Mouse (Mus musculus): ENCODE results near the gene Gm20388. TPM values are rescaled to one million over a fixed set of nuclear protein-coding genes. Genes with fewer than 3 reads are reported as not detected.
"Not testable (repeated sequence)": the region's sequence is repeated elsewhere in the genome, so short reads cannot be mapped to it uniquely, and the experiment has no call there.

The Gm20388 gene
- polyA plus RNA-seq, 1 experiment from 2014 or later: 7.4 TPM

GRCm38 (mm10) chr8:123254099-123254885, 3343.7 kb downstream of the Gm20388 start, which contains the start of the genes Zfp276 and Vps9d1:
Zfp276 (plus strand) TSS chr8:123254195.
Vps9d1 (minus strand) TSS chr8:123254348.
- no peaks in the 10 kb centered on the region for H3K27me3 ChIP-seq (ENCODE audit: control insufficient read depth, insufficient read depth, low read length)
- peak within 1 kb of the TSS; percentile 86 for H3K27ac ChIP-seq (ENCODE audit: low read length)
- peak within 1 kb of the TSS; percentile 99 for H3K4me3 ChIP-seq (replicated peaks; ENCODE audit: low read length)
- H3K9me3 ChIP-seq (replicated peaks; ENCODE audit: control insufficient read depth, low read length): no peaks in the 10 kb centered on the region
- H3K9ac ChIP-seq (ENCODE audit: low read length): peak within 1 kb of the TSS; percentile 99
- peak; percentile 96 for ATAC-seq (ENCODE audit: insufficient read depth, low FRiP score)
- H3K4me2 ChIP-seq (ENCODE audit: low read depth, low read length): peak within 1 kb of the TSS; percentile 94
- H3K36me3 ChIP-seq (ENCODE audit: control insufficient read depth, insufficient read depth, low read length): peaks cover 13% of the 10 kb centered on the region
- peaks cover 20% of the 10 kb centered on the region for H3K4me1 ChIP-seq (ENCODE audit: control insufficient read depth, insufficient read depth, low read length)
- WGBS: under 1% methylated on average over 98 of the region's 99 CpGs

- ATAC-seq (ENCODE audit: insufficient read depth, low FRiP score): no peak
- no peaks in the 10 kb centered on the region for H3K9me3 ChIP-seq (replicated peaks; ENCODE audit: control insufficient read depth, low read length)
- peaks cover 18% of the 10 kb centered on the region for H3K36me3 ChIP-seq (ENCODE audit: control insufficient read depth, insufficient read depth, low read length)
- 69% methylated on average over 6 of the region's 6 CpGs for WGBS
- peaks cover 20% of the 10 kb centered on the region for H3K4me1 ChIP-seq (ENCODE audit: control insufficient read depth, insufficient read depth, low read length)
- peak overlapping the region; percentile 99 for H3K4me3 ChIP-seq (replicated peaks; ENCODE audit: low read length)
- no peak overlapping the region for H3K27ac ChIP-seq (ENCODE audit: low read length)
- peak overlapping the region; percentile 99 for H3K9ac ChIP-seq (ENCODE audit: low read length)
- H3K4me2 ChIP-seq (ENCODE audit: low read depth, low read length): peak overlapping the region; percentile 94
- H3K27me3 ChIP-seq (ENCODE audit: control insufficient read depth, insufficient read depth, low read length): no peaks in the 10 kb centered on the region
Observed at GRCm38 (mm10) chr8:123255170-123255569, 3344.5 kb downstream of the Gm20388 start.

GRCm38 (mm10) chr8:123257114-123257513, 3346.5 kb downstream of the Gm20388 start:
- Histone ChIP-seq H3K9ac (ENCODE audit: low read length) (no peak overlapping the region), H3K36me3 (ENCODE audit: control insufficient read depth, insufficient read depth, low read length) (peaks cover 13% of the 10 kb centered on the region), H3K4me3 (replicated peaks; ENCODE audit: low read length) (no peak overlapping the region), H3K27me3 (ENCODE audit: control insufficient read depth, insufficient read depth, low read length) (no peaks in the 10 kb centered on the region), H3K9me3 (replicated peaks; ENCODE audit: control insufficient read depth, low read length) (no peaks in the 10 kb centered on the region), H3K4me2 (ENCODE audit: low read depth, low read length) (no peak overlapping the region), H3K4me1 (ENCODE audit: control insufficient read depth, insufficient read depth, low read length) (peaks cover 20% of the 10 kb centered on the region), H3K27ac (ENCODE audit: low read length) (no peak overlapping the region)
- 80% methylated on average over 3 of the region's 3 CpGs for WGBS
- ATAC-seq (ENCODE audit: insufficient read depth, low FRiP score): no peak

- WGBS: 85% methylated on average over 8 of the region's 8 CpGs
- Histone ChIP-seq H3K36me3 (ENCODE audit: control insufficient read depth, insufficient read depth, low read length) (peaks cover 13% of the 10 kb centered on the region), H3K4me1 (ENCODE audit: control insufficient read depth, insufficient read depth, low read length) (peaks cover 17% of the 10 kb centered on the region)
- H3K4me3 ChIP-seq (replicated peaks; ENCODE audit: low read length); ATAC-seq (ENCODE audit: insufficient read depth, low FRiP score); H3K4me2 ChIP-seq (ENCODE audit: low read depth, low read length); H3K27ac ChIP-seq (ENCODE audit: low read length); H3K27me3 ChIP-seq (ENCODE audit: control insufficient read depth, insufficient read depth, low read length); H3K9me3 ChIP-seq (replicated peaks; ENCODE audit: control insufficient read depth, low read length); H3K9ac ChIP-seq (ENCODE audit: low read length): not testable (repeated sequence)
Observed at GRCm38 (mm10) chr8:123257593-123257992, 3347.0 kb downstream of the Gm20388 start.

GRCm38 (mm10) chr8:123267926-123268656, 3357.4 kb downstream of the Gm20388 start:
- no peak overlapping the region for H3K27ac ChIP-seq (ENCODE audit: low read length)
- 66% methylated on average over 14 of the region's 14 CpGs for WGBS
- H3K36me3 ChIP-seq (ENCODE audit: control insufficient read depth, insufficient read depth, low read length): peaks cover 27% of the 10 kb centered on the region
- ATAC-seq (ENCODE audit: insufficient read depth, low FRiP score): no peak
- no peak overlapping the region for H3K4me3 ChIP-seq (replicated peaks; ENCODE audit: low read length)
- H3K27me3 ChIP-seq (ENCODE audit: control insufficient read depth, insufficient read depth, low read length): no peaks in the 10 kb centered on the region
- no peak overlapping the region for H3K9ac ChIP-seq (ENCODE audit: low read length)
- no peak overlapping the region for H3K4me2 ChIP-seq (ENCODE audit: low read depth, low read length)
- no peaks in the 10 kb centered on the region; the same call in 1 of the 2 replicates for H3K4me1 ChIP-seq (ENCODE audit: control insufficient read depth, insufficient read depth, low read length)
- H3K9me3 ChIP-seq (replicated peaks; ENCODE audit: control insufficient read depth, low read length): no peaks in the 10 kb centered on the region

GRCm38 (mm10) chr8:123271147-123271546, 3360.5 kb downstream of the Gm20388 start:
- H3K9ac ChIP-seq (ENCODE audit: low read length): no peak overlapping the region
- no peak overlapping the region for H3K4me3 ChIP-seq (replicated peaks; ENCODE audit: low read length)
- H3K36me3 ChIP-seq (ENCODE audit: control insufficient read depth, insufficient read depth, low read length): peaks cover 8% of the 10 kb centered on the region; the same call in 1 of the 2 replicates
- H3K27me3 ChIP-seq (ENCODE audit: control insufficient read depth, insufficient read depth, low read length): no peaks in the 10 kb centered on the region
- ATAC-seq (ENCODE audit: insufficient read depth, low FRiP score): no peak
- no peaks in the 10 kb centered on the region for H3K9me3 ChIP-seq (replicated peaks; ENCODE audit: control insufficient read depth, low read length)
- no peak overlapping the region for H3K27ac ChIP-seq (ENCODE audit: low read length)
- no peak overlapping the region for H3K4me2 ChIP-seq (ENCODE audit: low read depth, low read length)
- no peaks in the 10 kb centered on the region; the same call in 1 of the 2 replicates for H3K4me1 ChIP-seq (ENCODE audit: control insufficient read depth, insufficient read depth, low read length)
- WGBS: 83% methylated on average over 10 of the region's 10 CpGs

- 71% methylated on average over 4 of the region's 4 CpGs for WGBS
- ATAC-seq (ENCODE audit: insufficient read depth, low FRiP score): peak; percentile 44; the same call in 1 of the 2 replicates
- Histone ChIP-seq H3K4me2 (ENCODE audit: low read depth, low read length) (no peak overlapping the region), H3K9me3 (replicated peaks; ENCODE audit: control insufficient read depth, low read length) (no peaks in the 10 kb centered on the region), H3K27me3 (ENCODE audit: control insufficient read depth, insufficient read depth, low read length) (no peaks in the 10 kb centered on the region), H3K36me3 (ENCODE audit: control insufficient read depth, insufficient read depth, low read length) (peaks cover 8% of the 10 kb centered on the region; the same call in 1 of the 2 replicates), H3K4me3 (replicated peaks; ENCODE audit: low read length) (no peak overlapping the region), H3K4me1 (ENCODE audit: control insufficient read depth, insufficient read depth, low read length) (no peaks in the 10 kb centered on the region; the same call in 1 of the 2 replicates), H3K9ac (ENCODE audit: low read length) (0 out of 2 replicates have a peak overlapping the region, but pooled peaks have one; percentile 0), H3K27ac (ENCODE audit: low read length) (no peak overlapping the region)
Observed at GRCm38 (mm10) chr8:123271901-123272300, 3361.3 kb downstream of the Gm20388 start.

- H3K4me2 ChIP-seq (ENCODE audit: low read depth, low read length): no peak overlapping the region
- no peak overlapping the region for H3K4me3 ChIP-seq (replicated peaks; ENCODE audit: low read length)
- no peaks in the 10 kb centered on the region for H3K9me3 ChIP-seq (replicated peaks; ENCODE audit: control insufficient read depth, low read length)
- H3K36me3 ChIP-seq (ENCODE audit: control insufficient read depth, insufficient read depth, low read length): no peaks in the 10 kb centered on the region
- ATAC-seq (ENCODE audit: insufficient read depth, low FRiP score): no peak
- H3K9ac ChIP-seq (ENCODE audit: low read length): no peak overlapping the region
- H3K27ac ChIP-seq (ENCODE audit: low read length): no peak overlapping the region
- H3K4me1 ChIP-seq (ENCODE audit: control insufficient read depth, insufficient read depth, low read length): no peaks in the 10 kb centered on the region; the same call in 1 of the 2 replicates
- H3K27me3 ChIP-seq (ENCODE audit: control insufficient read depth, insufficient read depth, low read length): no peaks in the 10 kb centered on the region
- WGBS: 87% methylated on average over 5 of the region's 5 CpGs
Observed at GRCm38 (mm10) chr8:123274447-123274846, 3363.8 kb downstream of the Gm20388 start.

- WGBS: 94% methylated on average over 12 of the region's 12 CpGs
- ATAC-seq (ENCODE audit: insufficient read depth, low FRiP score): no peak
- H3K36me3 ChIP-seq (ENCODE audit: control insufficient read depth, insufficient read depth, low read length): no peaks in the 10 kb centered on the region
- no peaks in the 10 kb centered on the region for H3K9me3 ChIP-seq (replicated peaks; ENCODE audit: control insufficient read depth, low read length)
- H3K4me1 ChIP-seq (ENCODE audit: control insufficient read depth, insufficient read depth, low read length): no peaks in the 10 kb centered on the region; the same call in 1 of the 2 replicates
- H3K4me2 ChIP-seq (ENCODE audit: low read depth, low read length): no peak overlapping the region
- no peak overlapping the region for H3K9ac ChIP-seq (ENCODE audit: low read length)
- no peak overlapping the region for H3K27ac ChIP-seq (ENCODE audit: low read length)
- H3K27me3 ChIP-seq (ENCODE audit: control insufficient read depth, insufficient read depth, low read length): no peaks in the 10 kb centered on the region
- no peak overlapping the region for H3K4me3 ChIP-seq (replicated peaks; ENCODE audit: low read length)
Observed at GRCm38 (mm10) chr8:123275096-123275495, 3364.5 kb downstream of the Gm20388 start.
